ENCODE assay signal across 7 mouse cellular contexts in genomic region chr5:5514196-5515076, GRCm38 (mm10). TPM values are rescaled to one million over a fixed set of nuclear protein-coding genes. Genes with fewer than 3 reads are reported as not detected.
DNase-seq lines count a peak whose midpoint lies in the region; ATAC-seq and TF ChIP-seq lines count a peak whose summit lies in the region.

Cldn12 (minus strand) TSS chr5:5514958.

- no peak for TF ChIP-seq CTCF in midbrain, postnatal 0 days (IDR thresholded peaks at IDR 0.05)

- no peaks in the 10 kb centered on the region for H3K4me1 ChIP-seq in embryonic facial prominence, embryonic 12.5 days
- H3K4me1 ChIP-seq in limb, embryonic 14.5 days (ENCODE audit: control insufficient read depth, insufficient read depth, low read length): peaks cover 6% of the 10 kb centered on the region
- H3K4me1 ChIP-seq in midbrain, postnatal 0 days (ENCODE audit: insufficient read depth, low read length): no peaks in the 10 kb centered on the region

- under 1% methylated on average over 79 of the region's 79 CpGs for WGBS in embryonic facial prominence, embryonic 12.5 days
- under 1% methylated on average over 60 of the region's 79 CpGs for WGBS in limb, embryonic 14.5 days
- WGBS in midbrain, postnatal 0 days: under 1% methylated on average over 79 of the region's 79 CpGs

- H3K27me3 ChIP-seq in embryonic facial prominence, embryonic 12.5 days: no peaks in the 10 kb centered on the region
- no peaks in the 10 kb centered on the region for H3K27me3 ChIP-seq in limb, embryonic 14.5 days (ENCODE audit: control insufficient read depth, insufficient read depth, low read length)
- no peaks in the 10 kb centered on the region for H3K27me3 ChIP-seq in midbrain, postnatal 0 days (ENCODE audit: insufficient read depth, low read length)

- DNase-seq in adrenal gland, postnatal 25 days: peak; percentile 98
- DNase-seq in heart, adult 8-10 months (ENCODE audit: low spot score): peak; percentile 94
- peak; percentile 99 for DNase-seq in kidney, adult 9 months
- peak; percentile 99 for DNase-seq in limb, embryonic 14.5 days (ENCODE audit: low spot score)
- DNase-seq in midbrain, postnatal 0 days (ENCODE audit: low spot score): peak; percentile 100
- DNase-seq in spleen, postnatal 14 days (ENCODE audit: low spot score in 2 of 2): peak; percentile 21 to 36

- H3K9ac ChIP-seq in embryonic facial prominence, embryonic 12.5 days: peak within 1 kb of the TSS; percentile 72
- peak within 1 kb of the TSS; percentile 79 for H3K9ac ChIP-seq in limb, embryonic 14.5 days (ENCODE audit: low read depth, low read length, severe bottlenecking)
- peak within 1 kb of the TSS; percentile 54 for H3K9ac ChIP-seq in midbrain, postnatal 0 days (replicated peaks; ENCODE audit: low read length, poor library complexity, severe bottlenecking)

- TF ChIP-seq POLR2A in limb, embryonic 14.5 days (IDR thresholded peaks at IDR 0.05; ENCODE audit: borderline replicate concordance, extremely low read depth, insufficient read depth, insufficient read length): peak; percentile 96; the same call in 1 of the 2 replicates

- peak; percentile 95 for ATAC-seq in embryonic facial prominence, embryonic 12.5 days (ENCODE audit: insufficient number of reproducible peaks, insufficient read depth, low FRiP score, low TSS enrichment)
- ATAC-seq in limb, embryonic 14.5 days (ENCODE audit: low FRiP score, low read depth): peak; percentile 95
- peak; percentile 95 for ATAC-seq in midbrain, postnatal 0 days (ENCODE audit: low FRiP score)

- peak within 1 kb of the TSS; percentile 66 for H3K4me3 ChIP-seq in embryonic facial prominence, embryonic 12.5 days
- peak within 1 kb of the TSS; percentile 77 for H3K4me3 ChIP-seq in limb, embryonic 14.5 days (replicated peaks; ENCODE audit: low read length)
- peak within 1 kb of the TSS; percentile 75 for H3K4me3 ChIP-seq in midbrain, postnatal 0 days (ENCODE audit: low read depth, low read length)

- H3K4me2 ChIP-seq in embryonic facial prominence, embryonic 12.5 days (replicated peaks): peak within 1 kb of the TSS; percentile 58
- H3K4me2 ChIP-seq in limb, embryonic 14.5 days (replicated peaks; ENCODE audit: low read depth, low read length, severe bottlenecking): peak within 1 kb of the TSS; percentile 83
- H3K4me2 ChIP-seq in midbrain, postnatal 0 days (ENCODE audit: low read depth, low read length, poor library complexity, severe bottlenecking): peak within 1 kb of the TSS; percentile 68

- no peaks in the 10 kb centered on the region for H3K9me3 ChIP-seq in embryonic facial prominence, embryonic 12.5 days
- H3K9me3 ChIP-seq in limb, embryonic 14.5 days (ENCODE audit: control insufficient read depth, low read length): no peaks in the 10 kb centered on the region
- no peaks in the 10 kb centered on the region for H3K9me3 ChIP-seq in midbrain, postnatal 0 days (ENCODE audit: low read length)

- peaks cover 5% of the 10 kb centered on the region; the same call in 1 of the 2 replicates for H3K36me3 ChIP-seq in embryonic facial prominence, embryonic 12.5 days
- peaks cover 7% of the 10 kb centered on the region for H3K36me3 ChIP-seq in limb, embryonic 14.5 days (ENCODE audit: control insufficient read depth, insufficient read depth, low read length)
- no peaks in the 10 kb centered on the region; the same call in 1 of the 2 replicates for H3K36me3 ChIP-seq in midbrain, postnatal 0 days (ENCODE audit: insufficient read depth, low read length)

- H3K27ac ChIP-seq in embryonic facial prominence, embryonic 12.5 days: peak within 1 kb of the TSS; percentile 91
- peak within 1 kb of the TSS; percentile 88 for H3K27ac ChIP-seq in limb, embryonic 14.5 days (replicated peaks; ENCODE audit: low read depth, low read length)
- H3K27ac ChIP-seq in midbrain, postnatal 0 days (ENCODE audit: low read depth, low read length): peak within 1 kb of the TSS; percentile 77

RNA-seq across cellular contexts. Expression of gene Cldn12, which starts in this region (rescaled TPM):
- total RNA-seq in adrenal gland, postnatal 25 days (2021): 18.6 and 25.2 TPM in 2 replicates
- polyA plus RNA-seq in embryonic facial prominence, embryonic 12.5 days (2016; fragmentation: Nextera tagmentation; extraction: Ambion mirVana): 27.0 and 30.0 TPM in 2 replicates
- total RNA-seq in heart, adult 8-10 months (2022): 10 to 100 TPM; 13.7 to 24.2 (median 16.9) TPM
- polyA plus RNA-seq in limb, embryonic 14.5 days (2012; rRNA removed): 20.2 and 22.9 TPM in 2 replicates
- polyA plus RNA-seq in limb, embryonic 14.5 days (2014; fragmentation: Nextera tagmentation; extraction: Ambion mirVana): 13.6 and 15.8 TPM in 2 replicates
- total RNA-seq in midbrain, postnatal 0 days (2014; rRNA removed): 16.7 and 21.4 TPM in 2 replicates
- 13.9 and 14.5 TPM in 2 replicates for polyA plus RNA-seq in midbrain, postnatal 0 days (2015; fragmentation: Nextera tagmentation; extraction: Ambion mirVana)

Comparison
In these comparisons a context has a peak if more than half of its experiments do, and no peak if none do; other contexts are left out.
1. Peak in every context shown above with its lines: DNase-seq, ATAC-seq, H3K4me3 ChIP-seq and H3K27ac ChIP-seq.
2. DNase-seq: peak in every context shown above with its lines; median percentile 100 in midbrain, postnatal 0 days; 99 in kidney, adult 9 months; 99 in limb, embryonic 14.5 days; 98 in adrenal gland, postnatal 25 days; 94 in heart, adult 8-10 months; 28 in spleen, postnatal 14 days.